Mouse (Mus musculus) WW6 (cell line): ENCODE measurements around the gene Sprr2a2.
"Not testable (repeated sequence)": the region's sequence is repeated elsewhere in the genome, so short reads cannot be mapped to it uniquely, and the experiment has no call there.

Source experiments
- DNase-seq: peaks from one replicate; pipeline ENCODE4 v3.0.0-alpha.2; 2013; ENCODE audit warnings: low read depth, low spot score

The Sprr2a2 gene

DNA sequence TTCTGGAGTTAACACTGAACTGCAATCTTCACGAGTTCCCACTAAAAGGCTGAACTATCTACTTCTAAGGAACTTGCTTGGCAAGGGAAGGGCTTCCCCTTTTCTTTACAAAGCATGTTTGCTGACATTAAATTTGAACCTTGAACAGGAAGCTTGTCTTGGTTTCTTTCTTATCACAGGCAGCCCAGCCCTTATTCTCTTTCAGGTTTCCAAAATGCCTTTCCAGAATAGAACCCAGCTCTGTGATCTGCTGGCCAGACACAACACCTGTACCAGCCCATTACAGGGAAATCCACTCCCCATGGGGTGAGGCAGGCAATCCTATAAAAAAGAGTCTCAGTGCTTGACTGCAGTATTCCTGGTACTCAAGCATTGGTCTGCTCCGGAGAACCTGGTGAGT lies at the start of gene Sprr2a2, which contains the start of gene Sprr2a1:
Gene Sprr2a2 (plus strand): TSS at position 352 of the 400 bp plus-strand sequence.
Gene Sprr2a1 (plus strand): TSS at position 231 of the 400 bp plus-strand sequence.
- not testable (repeated sequence) for DNase-seq

DNA sequence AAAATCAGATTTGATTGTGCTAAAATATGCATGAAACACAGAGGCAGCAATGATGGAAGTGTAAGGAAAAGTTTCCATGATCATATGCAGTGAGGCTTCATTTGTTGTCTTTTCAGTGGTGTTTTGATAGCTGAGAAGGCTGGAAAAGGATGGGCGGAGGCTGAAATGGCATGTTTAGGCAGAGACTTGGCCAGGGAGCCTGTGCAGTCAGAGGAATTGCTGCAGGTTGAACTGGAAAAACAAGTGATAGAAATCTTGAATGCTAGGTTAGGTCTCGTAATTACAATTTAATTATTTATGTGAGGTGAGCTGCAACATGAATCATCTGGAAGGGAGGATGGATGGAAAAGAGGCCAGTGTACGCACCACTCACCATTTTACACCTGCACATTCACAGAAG lies 45.9 kb upstream of the Sprr2a2 start:
- no peak for DNase-seq

GRCm38 (mm10) chr3:92176880-92177279 lies 38.8 kb upstream of the Sprr2a2 start:
- DNase-seq = no peak

- no peak for DNase-seq
Measured at GRCm38 (mm10) chr3:92195512-92196200, 20.1 kb upstream of the Sprr2a2 start.

GRCm38 (mm10) chr3:92211133-92211925 lies 4.4 kb upstream of the Sprr2a2 start:
- DNase-seq = not testable (repeated sequence)

- DNase-seq = not testable (repeated sequence)
Measured at GRCm38 (mm10) chr3:92212059-92212458, 3.7 kb upstream of the Sprr2a2 start.

- DNase-seq = not testable (repeated sequence)
Measured at GRCm38 (mm10) chr3:92213651-92214050, 2.1 kb upstream of the Sprr2a2 start.

- not testable (repeated sequence) for DNase-seq
Measured at GRCm38 (mm10) chr3:92219031-92219430, 3.3 kb downstream of the Sprr2a2 start.

DNA sequence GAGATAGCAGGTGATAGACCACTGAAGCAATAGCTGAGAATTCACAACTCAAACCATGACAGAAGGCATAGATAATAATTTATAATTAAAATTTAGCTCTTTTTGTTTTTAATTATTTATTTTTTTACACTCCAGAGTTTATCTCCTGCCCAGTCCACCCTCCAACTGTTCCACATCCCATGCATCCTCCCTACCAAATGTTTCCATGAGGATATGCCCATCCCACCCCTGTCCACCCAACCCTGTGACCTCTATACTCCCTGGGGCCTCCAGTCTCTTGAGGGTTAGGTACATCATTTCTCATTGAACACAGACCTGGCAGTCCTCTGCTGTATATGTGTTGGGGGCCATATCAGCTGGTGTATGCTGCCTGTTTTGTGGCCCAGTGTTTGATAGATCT lies 8.0 kb downstream of the Sprr2a2 start:
- not testable (repeated sequence) for DNase-seq

- DNase-seq = not testable (repeated sequence)
Measured at GRCm38 (mm10) chr3:92227410-92227809, 11.7 kb downstream of the Sprr2a2 start.

GRCm38 (mm10) chr3:92236463-92237189 lies 20.9 kb downstream of the Sprr2a2 start:
- DNase-seq = not testable (repeated sequence)

DNA sequence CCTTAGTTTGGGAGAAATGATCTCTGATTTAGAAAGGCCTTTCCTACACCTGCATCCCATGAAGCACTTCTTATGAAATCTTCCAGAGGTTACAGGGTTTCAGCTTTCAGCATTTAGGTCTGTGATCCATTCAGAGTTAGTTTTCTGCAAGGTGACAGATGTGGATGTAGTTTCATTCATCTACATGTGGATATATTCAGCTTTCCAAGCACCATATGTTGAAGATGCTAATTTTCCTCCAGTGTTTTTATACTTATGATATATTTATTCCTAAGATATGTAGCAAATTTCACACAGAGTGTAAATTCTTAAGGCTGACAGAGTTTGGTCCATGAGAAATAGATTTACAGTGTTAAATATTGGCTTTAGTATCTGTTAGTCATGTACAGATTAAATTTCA lies 23.0 kb downstream of the Sprr2a2 start:
- DNase-seq = not testable (repeated sequence)

DNA sequence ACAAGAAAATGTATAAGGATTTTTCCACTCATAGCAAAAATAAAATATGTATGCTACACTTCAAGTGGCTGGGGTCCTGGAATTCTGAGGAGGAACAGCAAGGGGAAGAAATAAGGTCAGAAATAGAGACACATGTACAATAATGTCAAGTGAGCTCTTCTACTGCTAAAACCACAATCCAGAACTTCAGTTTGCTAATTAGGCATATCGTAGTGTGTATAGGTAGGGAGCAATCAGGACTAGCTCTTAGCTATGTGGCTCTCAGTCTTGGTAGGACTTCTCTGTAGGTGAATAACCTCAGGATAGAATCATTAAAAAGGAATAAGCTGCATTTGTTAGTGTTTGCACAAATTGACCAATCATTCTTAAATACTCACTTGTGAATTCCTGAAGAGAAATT lies 23.5 kb downstream of the Sprr2a2 start:
- not testable (repeated sequence) for DNase-seq

DNA sequence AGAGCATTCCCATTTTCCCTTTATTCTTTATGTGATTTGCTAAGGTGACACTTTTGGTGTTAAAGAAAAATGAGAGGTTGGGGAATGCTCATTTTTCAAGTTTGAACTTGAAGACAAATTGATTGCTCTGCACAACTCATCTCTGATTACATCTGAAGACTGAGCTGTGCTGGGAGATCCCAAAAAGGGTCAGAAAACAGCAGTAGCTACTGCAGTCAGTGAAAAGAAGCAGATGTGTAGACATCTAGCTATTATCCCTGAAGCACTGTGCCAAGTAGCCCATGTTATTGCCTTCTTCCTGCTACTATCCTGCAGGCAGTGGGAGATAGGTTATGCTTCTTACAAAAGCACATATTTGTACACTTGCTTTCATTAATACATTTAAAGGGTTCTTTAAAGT lies 29.1 kb downstream of the Sprr2a2 start:
- not testable (repeated sequence) for DNase-seq

DNA sequence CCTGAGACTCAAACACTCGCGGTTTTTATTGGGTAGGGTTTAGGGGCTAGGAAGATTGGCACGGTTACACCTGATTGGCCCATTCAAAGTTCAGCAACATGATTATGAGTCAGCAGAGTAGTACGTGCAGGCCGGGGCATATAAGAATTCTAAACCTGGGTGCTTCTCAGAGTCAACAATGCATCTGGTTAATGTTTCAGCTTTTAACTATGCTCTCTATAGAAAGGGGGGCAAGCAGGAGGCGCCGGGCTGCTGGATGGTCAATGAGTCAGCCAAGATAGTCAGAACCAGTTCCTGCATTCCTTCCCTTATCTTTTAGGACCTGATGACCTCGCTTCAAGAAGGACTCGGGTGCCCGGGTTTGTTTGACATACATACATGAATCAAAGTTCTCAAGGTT lies 30.5 kb downstream of the Sprr2a2 start:
- not testable (repeated sequence) for DNase-seq

GRCm38 (mm10) chr3:92248494-92248893 lies 32.8 kb downstream of the Sprr2a2 start:
- DNase-seq = not testable (repeated sequence)

DNA sequence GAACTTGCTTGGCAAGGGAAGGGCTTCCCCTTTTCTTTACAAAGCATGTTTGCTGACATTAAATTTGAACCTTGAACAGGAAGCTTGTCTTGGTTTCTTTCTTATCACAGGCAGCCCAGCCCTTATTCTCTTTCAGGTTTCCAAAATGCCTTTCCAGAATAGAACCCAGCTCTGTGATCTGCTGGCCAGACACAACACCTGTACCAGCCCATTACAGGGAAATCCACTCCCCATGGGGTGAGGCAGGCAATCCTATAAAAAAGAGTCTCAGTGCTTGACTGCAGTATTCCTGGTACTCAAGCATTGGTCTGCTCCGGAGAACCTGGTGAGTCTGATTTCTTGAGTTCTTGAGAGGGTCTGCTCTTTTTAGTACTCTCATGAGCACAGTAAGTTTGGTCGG lies 34.7 kb downstream of the Sprr2a2 start:
- not testable (repeated sequence) for DNase-seq

- DNase-seq = not testable (repeated sequence)
Measured at GRCm38 (mm10) chr3:92253860-92254259, 38.1 kb downstream of the Sprr2a2 start.

DNA sequence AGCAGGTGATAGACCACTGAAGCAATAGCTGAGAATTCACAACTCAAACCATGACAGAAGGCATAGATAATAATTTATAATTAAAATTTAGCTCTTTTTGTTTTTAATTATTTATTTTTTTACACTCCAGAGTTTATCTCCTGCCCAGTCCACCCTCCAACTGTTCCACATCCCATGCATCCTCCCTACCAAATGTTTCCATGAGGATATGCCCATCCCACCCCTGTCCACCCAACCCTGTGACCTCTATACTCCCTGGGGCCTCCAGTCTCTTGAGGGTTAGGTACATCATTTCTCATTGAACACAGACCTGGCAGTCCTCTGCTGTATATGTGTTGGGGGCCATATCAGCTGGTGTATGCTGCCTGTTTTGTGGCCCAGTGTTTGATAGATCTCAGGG lies 42.8 kb downstream of the Sprr2a2 start:
- not testable (repeated sequence) for DNase-seq

GRCm38 (mm10) chr3:92263462-92263861 lies 47.7 kb downstream of the Sprr2a2 start:
- DNase-seq = not testable (repeated sequence)

DNA sequence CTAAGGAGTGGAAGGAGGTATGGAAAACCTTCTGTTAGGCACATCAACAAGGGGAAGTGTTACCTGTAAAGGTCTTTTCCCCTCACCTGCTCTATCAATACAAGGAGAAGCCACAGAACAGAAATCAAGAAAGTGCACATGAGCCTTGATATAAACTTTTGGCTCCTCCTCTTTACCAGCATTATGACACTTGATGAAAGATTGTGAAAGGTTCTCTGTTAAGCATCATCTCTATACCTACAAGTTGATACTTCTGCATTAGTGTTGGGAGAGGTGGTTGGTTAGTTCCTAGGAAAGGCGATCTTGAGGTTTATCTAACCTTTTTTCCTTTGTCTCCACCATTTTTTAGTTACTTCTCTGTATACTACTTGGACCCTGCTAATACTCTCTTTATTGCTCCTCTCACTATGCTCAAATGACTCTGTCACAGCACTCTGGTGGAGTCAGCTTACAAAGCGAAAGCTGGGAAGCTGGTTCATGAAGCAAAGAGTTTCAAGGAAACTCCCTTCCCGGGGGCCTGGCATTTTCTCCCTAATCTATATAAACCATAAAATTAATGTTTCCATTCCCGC lies 55.8 kb downstream of the Sprr2a2 start:
- not testable (repeated sequence) for DNase-seq

DNA sequence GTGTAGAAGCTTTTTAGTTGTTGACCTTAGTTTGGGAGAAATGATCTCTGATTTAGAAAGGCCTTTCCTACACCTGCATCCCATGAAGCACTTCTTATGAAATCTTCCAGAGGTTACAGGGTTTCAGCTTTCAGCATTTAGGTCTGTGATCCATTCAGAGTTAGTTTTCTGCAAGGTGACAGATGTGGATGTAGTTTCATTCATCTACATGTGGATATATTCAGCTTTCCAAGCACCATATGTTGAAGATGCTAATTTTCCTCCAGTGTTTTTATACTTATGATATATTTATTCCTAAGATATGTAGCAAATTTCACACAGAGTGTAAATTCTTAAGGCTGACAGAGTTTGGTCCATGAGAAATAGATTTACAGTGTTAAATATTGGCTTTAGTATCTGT lies 57.8 kb downstream of the Sprr2a2 start:
- DNase-seq = not testable (repeated sequence)
